Mouse (Mus musculus) liver, embryonic 12.5 days (tissue): ENCODE measurements around the gene Hist1h3a. TPM values are rescaled to one million over a fixed set of nuclear protein-coding genes. Genes with fewer than 3 reads are reported as not detected.
"Not testable (repeated sequence)": the region's sequence is repeated elsewhere in the genome, so short reads cannot be mapped to it uniquely, and the experiment has no call there.

Source experiments
- ATAC-seq: fragments of 200-750 bp; cut with Nextera tagmentation; 2 replicates; pipeline ENCODE4 v1.8.0; 2017; ENCODE audit warnings: moderate number of reproducible peaks, mild to moderate bottlenecking, moderate library complexity
- H3K27ac ChIP-seq: fragments of 300-500 bp; sonication (generic); 2 replicates; pipeline ENCODE4 v1.5.1; 2016; ENCODE audit warnings: mild to moderate bottlenecking
- H3K27me3 ChIP-seq: fragments of 300-500 bp; sonication (generic); replicated peaks from 2 replicates; pipeline ENCODE4 v1.6.1; 2016; ENCODE audit warnings: mild to moderate bottlenecking, moderate library complexity
- H3K36me3 ChIP-seq: fragments of 300-500 bp; sonication (generic); 2 replicates; pipeline ENCODE4 v1.6.1; 2016; ENCODE audit warnings: mild to moderate bottlenecking, moderate library complexity
- H3K4me1 ChIP-seq: fragments of 300-500 bp; sonication (generic); 2 replicates; pipeline ENCODE4 v1.6.1; 2016
- H3K4me2 ChIP-seq: fragments of 300-500 bp; sonication (generic); 2 replicates; pipeline ENCODE4 v1.6.1; 2016; ENCODE audit warnings: mild to moderate bottlenecking, moderate library complexity
- H3K4me3 ChIP-seq: fragments of 300-500 bp; sonication (generic); 2 replicates; pipeline ENCODE4 v1.5.1; 2016; ENCODE audit warnings: mild to moderate bottlenecking, moderate library complexity
- H3K9ac ChIP-seq: fragments of 300-500 bp; sonication (generic); 2 replicates; pipeline ENCODE4 v1.6.1; 2016; ENCODE audit warnings: mild to moderate bottlenecking, moderate library complexity
- H3K9me3 ChIP-seq: fragments of 300-500 bp; sonication (generic); replicated peaks from 2 replicates; pipeline ENCODE4 v1.6.1; 2016; ENCODE audit warnings: mild to moderate bottlenecking, moderate library complexity
- WGBS: fragments of 180-500 bp; shearing (Covaris S2); methylation state at CpG from one replicate; pipeline ENCODE4 v1.1.7; 2016; ENCODE audit not compliant: insufficient replicate concordance; 5-methylcytosine and 5-hydroxymethylcytosine counted together
- polyA plus RNA-seq: library from polyadenylated mRNA; unstranded; fragments of >200 nt; fragmentation: Nextera tagmentation; extraction: Ambion mirVana; gene quantifications from 2 replicates; pipeline ENCODE4 v1.2.1, GENCODE M21; 2016

The Hist1h3a gene
- polyA plus RNA-seq, 1 experiment from 2014 or later = 6.8 TPM

DNA sequence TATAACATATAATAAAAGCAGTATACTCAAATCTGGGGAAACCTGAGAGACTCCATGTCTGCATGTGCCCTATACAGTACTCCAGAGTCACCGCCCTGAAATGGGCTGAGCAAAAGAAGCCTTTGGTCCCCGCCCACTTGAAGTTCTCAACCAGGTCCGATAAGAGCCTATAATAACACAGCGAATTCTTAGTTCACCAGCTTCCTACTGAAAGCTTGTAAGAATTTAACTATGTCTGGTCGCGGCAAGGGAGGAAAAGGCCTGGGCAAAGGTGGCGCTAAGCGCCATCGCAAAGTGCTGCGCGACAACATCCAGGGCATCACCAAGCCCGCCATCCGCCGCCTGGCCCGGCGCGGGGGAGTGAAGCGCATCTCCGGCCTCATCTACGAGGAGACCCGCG is 5.4 kb downstream of the Hist1h3a start, which contains the start of gene Hist1h4b:
Hist1h4b (plus strand) TSS at position 224 of the 400 bp plus-strand sequence.
- Histone ChIP-seq H3K9me3 (no peaks in the 10 kb centered on the region), H3K4me3 (peak within 1 kb of the TSS; percentile 48), H3K9ac (peak within 1 kb of the TSS; percentile 85), H3K27ac (peak within 1 kb of the TSS; percentile 99), H3K27me3 (no peaks in the 10 kb centered on the region), H3K4me1 (peaks cover 66% of the 10 kb centered on the region), H3K4me2 (peak within 1 kb of the TSS; percentile 90), H3K36me3 (no peaks in the 10 kb centered on the region)
- peak; percentile 72 for ATAC-seq
- WGBS = under 1% methylated on average over 19 of the region's 22 CpGs

DNA sequence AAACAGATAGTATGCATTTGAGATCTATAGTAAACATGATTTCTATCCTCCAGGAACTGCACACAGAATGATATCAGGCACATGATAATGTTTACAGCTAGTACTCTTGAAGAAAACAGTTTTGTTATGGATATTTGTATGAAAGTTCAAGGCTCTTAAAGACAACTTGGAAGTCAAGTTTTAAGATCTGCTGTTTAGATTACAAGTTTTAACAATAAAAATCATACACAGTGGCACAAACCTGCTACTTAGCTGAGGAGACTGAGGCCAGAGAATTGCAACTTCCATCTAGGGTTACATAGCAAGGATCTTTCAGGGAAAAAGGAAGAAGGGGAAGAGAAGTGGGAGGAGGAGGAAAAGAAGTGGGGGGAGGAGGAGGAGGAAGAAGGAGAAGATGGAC is 7.2 kb downstream of the Hist1h3a start:
- no peak overlapping the region for H3K4me2 ChIP-seq
- H3K27me3 ChIP-seq = no peaks in the 10 kb centered on the region
- peak overlapping the region; percentile 63 for H3K9ac ChIP-seq
- H3K27ac ChIP-seq = peak overlapping the region; percentile 81
- H3K4me1 ChIP-seq = peaks cover 59% of the 10 kb centered on the region
- no peak for ATAC-seq
- H3K36me3 ChIP-seq = no peaks in the 10 kb centered on the region
- H3K9me3 ChIP-seq = no peaks in the 10 kb centered on the region
- H3K4me3 ChIP-seq = no peak overlapping the region

DNA sequence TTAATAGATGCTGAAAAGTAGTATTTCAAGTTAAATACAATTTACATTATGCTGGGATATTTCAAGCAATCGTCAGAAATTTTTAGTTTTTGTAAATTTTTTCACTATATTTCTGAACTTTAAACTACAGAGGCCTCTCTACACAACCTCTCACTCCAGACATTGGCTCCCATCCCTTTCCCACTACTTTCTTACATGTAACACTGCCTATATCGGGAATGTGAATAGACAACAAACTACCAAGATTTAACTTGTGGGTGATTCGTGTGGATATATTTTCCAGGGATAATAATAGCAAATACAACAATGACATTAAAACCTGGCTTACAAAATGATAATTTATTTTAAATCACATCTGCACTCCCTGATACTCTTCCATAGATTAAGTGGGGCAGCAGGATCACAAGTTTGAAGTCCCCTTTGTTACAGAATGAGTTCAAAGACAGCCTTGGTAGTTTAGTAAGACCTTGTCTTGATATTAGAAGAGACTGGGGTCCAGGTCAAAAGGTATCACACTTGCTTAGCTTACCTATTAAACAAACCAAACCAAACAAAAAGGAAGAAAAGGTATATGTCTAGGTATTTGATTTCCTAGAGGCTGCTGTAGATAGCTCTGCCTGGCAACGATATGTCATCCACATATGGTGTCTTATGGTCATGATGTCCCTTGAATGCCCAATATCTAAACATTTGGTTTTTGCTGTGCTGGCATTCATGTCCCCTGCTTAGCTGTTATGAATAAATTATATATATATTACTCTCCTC is 8.7 kb downstream of the Hist1h3a start:
- no peak for ATAC-seq
- peak overlapping the region; percentile 99 for H3K27ac ChIP-seq
- peak overlapping the region; percentile 72 for H3K4me2 ChIP-seq
- peaks cover 57% of the 10 kb centered on the region for H3K4me1 ChIP-seq
- peak overlapping the region; percentile 59 for H3K4me3 ChIP-seq
- WGBS = 54% methylated on average over 4 of the region's 4 CpGs
- H3K27me3 ChIP-seq = no peaks in the 10 kb centered on the region
- no peaks in the 10 kb centered on the region for H3K9me3 ChIP-seq
- H3K9ac ChIP-seq = peak overlapping the region; percentile 84
- H3K36me3 ChIP-seq = no peaks in the 10 kb centered on the region

DNA sequence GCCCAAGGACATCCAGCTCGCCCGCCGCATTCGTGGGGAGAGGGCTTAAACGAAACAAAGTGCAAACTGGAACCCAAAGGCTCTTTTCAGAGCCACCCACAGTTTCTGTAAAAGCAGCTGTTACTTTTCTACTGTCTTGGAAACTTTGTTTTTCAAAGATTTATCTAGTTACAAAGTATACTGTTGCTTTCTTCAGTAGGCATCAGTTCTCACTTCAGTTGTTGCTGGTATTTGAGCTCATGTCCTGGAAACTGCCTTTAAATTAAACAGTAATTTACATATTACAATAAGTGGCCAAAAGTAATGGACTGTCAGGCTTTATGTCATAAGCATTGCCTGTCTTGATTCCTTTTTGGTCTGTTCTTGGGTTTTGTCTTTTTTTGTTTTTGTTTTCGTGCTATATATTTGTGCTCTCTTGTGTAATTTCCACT is 9.4 kb downstream of the Hist1h3a start:
- H3K27ac ChIP-seq = peak overlapping the region; percentile 99
- 2% methylated on average over 6 of the region's 6 CpGs for WGBS
- peaks cover 57% of the 10 kb centered on the region for H3K4me1 ChIP-seq

DNA sequence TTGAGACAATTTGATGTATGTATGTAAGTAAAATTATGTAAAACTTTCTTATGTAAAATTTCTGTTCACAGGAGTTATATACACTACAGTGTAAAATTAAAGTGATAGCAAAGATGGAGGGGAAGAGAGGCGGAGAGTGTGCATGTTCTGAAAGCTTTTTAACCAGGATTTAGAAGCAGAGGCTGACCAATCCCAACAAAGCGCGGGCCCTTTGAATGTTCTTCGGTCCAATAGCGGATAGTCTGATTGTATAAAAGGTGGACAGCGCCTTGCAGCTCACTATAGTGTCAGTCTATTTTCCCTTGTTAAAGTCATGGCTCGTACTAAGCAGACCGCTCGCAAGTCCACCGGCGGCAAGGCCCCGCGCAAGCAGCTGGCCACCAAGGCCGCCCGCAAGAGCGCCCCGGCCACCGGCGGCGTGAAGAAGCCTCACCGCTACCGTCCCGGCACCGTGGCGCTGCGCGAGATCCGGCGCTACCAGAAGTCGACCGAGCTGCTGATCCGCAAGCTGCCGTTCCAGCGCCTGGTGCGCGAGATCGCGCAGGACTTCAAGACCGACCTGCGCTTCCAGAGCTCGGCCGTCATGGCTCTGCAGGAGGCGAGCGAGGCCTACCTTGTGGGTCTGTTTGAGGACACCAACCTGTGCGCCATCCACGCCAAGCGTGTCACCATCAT is 10.0 kb downstream of the Hist1h3a start, which contains the start of gene Hist1h3b:
Hist1h3b (plus strand) TSS at position 201 of the 675 bp plus-strand sequence.
- peak within 1 kb of the TSS; percentile 72 for H3K4me2 ChIP-seq
- ATAC-seq = peak; percentile 80
- H3K36me3 ChIP-seq, H3K9me3 ChIP-seq, H3K27me3 ChIP-seq: not testable (repeated sequence)
- peaks cover 56% of the 10 kb centered on the region for H3K4me1 ChIP-seq
- H3K27ac ChIP-seq = peak within 1 kb of the TSS; percentile 100
- under 1% methylated on average over 16 of the region's 47 CpGs for WGBS
- peak within 1 kb of the TSS; percentile 59 for H3K4me3 ChIP-seq
- H3K9ac ChIP-seq = peak within 1 kb of the TSS; percentile 84

More for the DNA sequence above, 9.4 kb downstream of the Hist1h3a start:
- Histone ChIP-seq H3K4me3 (peak overlapping the region; percentile 59), H3K36me3 (no peaks in the 10 kb centered on the region), H3K9me3 (no peaks in the 10 kb centered on the region), H3K27me3 (no peaks in the 10 kb centered on the region), H3K4me2 (peak overlapping the region; percentile 72), H3K9ac (peak overlapping the region; percentile 84)
- no peak for ATAC-seq

DNA sequence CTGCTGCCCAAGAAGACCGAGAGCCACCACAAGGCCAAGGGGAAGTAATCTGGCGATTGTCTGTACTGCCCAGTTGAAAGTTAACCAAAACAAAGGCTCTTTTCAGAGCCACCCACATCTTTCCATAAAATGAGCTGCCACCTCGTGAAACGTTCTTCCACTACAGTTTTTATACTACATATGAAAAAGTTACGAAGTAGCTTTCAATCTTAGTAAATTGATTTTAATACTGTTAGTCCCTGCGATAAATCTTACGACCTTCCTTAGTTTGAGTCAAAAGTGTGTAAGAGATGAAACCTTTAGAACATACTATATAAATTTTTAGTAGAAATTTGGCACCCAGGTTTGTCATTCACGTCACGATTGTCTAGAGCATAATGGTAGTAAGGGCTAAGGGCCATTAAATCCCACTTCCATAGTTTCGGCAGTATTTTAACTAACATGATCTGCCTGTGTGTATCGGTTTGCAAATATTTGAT is 10.7 kb downstream of the Hist1h3a start:
- Histone ChIP-seq H3K27me3 (no peaks in the 10 kb centered on the region), H3K9me3 (no peaks in the 10 kb centered on the region), H3K4me1 (peaks cover 58% of the 10 kb centered on the region), H3K9ac (peak overlapping the region; percentile 82), H3K36me3 (no peaks in the 10 kb centered on the region), H3K4me3 (peak overlapping the region; percentile 45), H3K27ac (peak overlapping the region; percentile 100), H3K4me2 (peak overlapping the region; percentile 64)
- WGBS = under 1% methylated on average over 11 of the region's 11 CpGs
- ATAC-seq = peak; percentile 7; the same call in 1 of the 2 replicates

DNA sequence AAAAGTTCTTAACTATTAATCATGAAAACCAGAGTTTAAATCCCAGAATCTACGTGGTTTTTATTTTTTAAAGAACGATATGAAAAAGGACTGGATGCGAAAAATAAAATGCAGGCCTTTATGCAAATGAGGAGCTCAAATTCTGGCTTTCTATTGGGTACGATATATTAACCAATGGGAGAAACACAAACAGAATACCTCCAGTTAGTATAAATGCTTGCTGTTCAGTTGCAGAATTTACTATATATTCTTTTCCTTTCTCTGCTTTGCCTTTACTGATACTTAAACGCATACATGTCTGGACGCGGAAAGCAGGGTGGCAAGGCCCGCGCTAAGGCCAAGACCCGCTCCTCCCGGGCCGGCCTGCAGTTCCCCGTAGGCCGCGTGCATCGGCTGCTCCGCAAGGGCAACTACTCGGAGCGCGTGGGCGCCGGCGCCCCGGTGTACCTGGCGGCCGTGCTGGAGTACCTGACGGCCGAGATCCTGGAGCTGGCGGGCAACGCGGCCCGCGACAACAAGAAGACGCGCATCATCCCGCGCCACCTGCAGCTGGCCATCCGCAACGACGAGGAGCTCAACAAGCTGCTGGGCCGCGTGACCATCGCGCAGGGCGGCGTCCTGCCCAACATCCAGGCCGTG is 11.2 kb downstream of the Hist1h3a start, which contains the start of gene Hist1h2ab:
Hist1h2ab (plus strand) TSS at position 288 of the 639 bp plus-strand sequence.
- Histone ChIP-seq H3K4me1 (peaks cover 54% of the 10 kb centered on the region), H3K4me2 (peak within 1 kb of the TSS; percentile 64), H3K27ac (peak within 1 kb of the TSS; percentile 100), H3K4me3 (peak within 1 kb of the TSS; percentile 45), H3K9ac (peak within 1 kb of the TSS; percentile 82)
- not testable (repeated sequence) for H3K27me3 ChIP-seq, H3K9me3 ChIP-seq, H3K36me3 ChIP-seq
- peak; percentile 53 for ATAC-seq
- WGBS = 1% methylated on average over 28 of the region's 47 CpGs

DNA sequence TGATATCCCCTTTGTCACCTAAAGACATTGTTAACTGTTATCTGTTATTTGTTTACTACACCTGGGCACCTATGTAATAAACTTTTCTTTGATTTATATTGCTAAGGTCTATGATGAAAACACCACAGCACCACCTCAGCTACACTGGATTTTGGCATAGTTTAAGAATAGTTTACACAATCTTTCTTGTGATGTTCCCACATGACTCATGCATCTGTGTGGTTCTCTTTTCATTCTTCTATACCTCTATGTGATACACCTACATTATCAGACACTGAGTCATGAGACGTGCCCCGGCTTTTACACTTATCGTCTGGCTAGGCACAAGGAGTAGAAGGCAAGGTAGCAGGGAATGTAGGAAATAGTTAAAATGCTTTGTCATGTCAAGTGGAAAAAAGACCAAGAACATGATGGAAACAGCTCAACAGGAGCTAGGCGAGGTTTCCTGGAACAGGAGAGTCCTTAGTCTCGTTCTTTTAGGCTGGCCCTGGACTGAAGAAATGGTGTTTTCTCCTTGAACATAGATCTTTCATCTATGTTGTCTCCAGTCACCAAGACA is 12.5 kb downstream of the Hist1h3a start:
- WGBS = 88% methylated on average over 5 of the region's 5 CpGs
- Histone ChIP-seq H3K4me2 (no peak overlapping the region), H3K27me3 (no peaks in the 10 kb centered on the region), H3K9ac (peak overlapping the region; percentile 52; the same call in 1 of the 2 replicates), H3K4me1 (peaks cover 46% of the 10 kb centered on the region), H3K27ac (peak overlapping the region; percentile 100), H3K36me3 (no peaks in the 10 kb centered on the region), H3K9me3 (no peaks in the 10 kb centered on the region), H3K4me3 (no peak overlapping the region)
- ATAC-seq = no peak

DNA sequence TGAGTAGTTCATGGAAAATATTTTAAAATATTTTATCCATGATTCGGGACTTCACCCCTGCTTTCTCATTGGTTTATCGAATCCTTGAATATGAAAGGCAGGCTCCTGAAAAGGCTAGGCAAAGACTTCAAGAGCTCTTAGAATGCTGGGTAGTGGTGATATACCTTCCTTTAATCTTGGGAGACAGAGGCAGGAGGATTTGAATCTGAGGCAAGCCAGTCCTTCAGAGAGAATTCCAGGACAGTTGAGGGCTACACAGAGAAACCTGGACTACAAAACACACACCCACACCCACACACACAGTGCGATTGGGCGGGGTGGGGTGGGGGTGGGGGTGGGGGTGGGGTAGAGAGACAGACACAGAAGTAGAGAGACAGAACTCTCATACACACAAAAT is 14.3 kb downstream of the Hist1h3a start:
- Histone ChIP-seq H3K9ac (peak overlapping the region; percentile 85), H3K4me3 (peak overlapping the region; percentile 57), H3K4me2 (peak overlapping the region; percentile 71), H3K27ac (peak overlapping the region; percentile 100), H3K4me1 (peaks cover 49% of the 10 kb centered on the region), H3K9me3 (no peaks in the 10 kb centered on the region), H3K36me3 (no peaks in the 10 kb centered on the region), H3K27me3 (no peaks in the 10 kb centered on the region)
- 8% methylated on average over 4 of the region's 4 CpGs for WGBS
- no peak for ATAC-seq

DNA sequence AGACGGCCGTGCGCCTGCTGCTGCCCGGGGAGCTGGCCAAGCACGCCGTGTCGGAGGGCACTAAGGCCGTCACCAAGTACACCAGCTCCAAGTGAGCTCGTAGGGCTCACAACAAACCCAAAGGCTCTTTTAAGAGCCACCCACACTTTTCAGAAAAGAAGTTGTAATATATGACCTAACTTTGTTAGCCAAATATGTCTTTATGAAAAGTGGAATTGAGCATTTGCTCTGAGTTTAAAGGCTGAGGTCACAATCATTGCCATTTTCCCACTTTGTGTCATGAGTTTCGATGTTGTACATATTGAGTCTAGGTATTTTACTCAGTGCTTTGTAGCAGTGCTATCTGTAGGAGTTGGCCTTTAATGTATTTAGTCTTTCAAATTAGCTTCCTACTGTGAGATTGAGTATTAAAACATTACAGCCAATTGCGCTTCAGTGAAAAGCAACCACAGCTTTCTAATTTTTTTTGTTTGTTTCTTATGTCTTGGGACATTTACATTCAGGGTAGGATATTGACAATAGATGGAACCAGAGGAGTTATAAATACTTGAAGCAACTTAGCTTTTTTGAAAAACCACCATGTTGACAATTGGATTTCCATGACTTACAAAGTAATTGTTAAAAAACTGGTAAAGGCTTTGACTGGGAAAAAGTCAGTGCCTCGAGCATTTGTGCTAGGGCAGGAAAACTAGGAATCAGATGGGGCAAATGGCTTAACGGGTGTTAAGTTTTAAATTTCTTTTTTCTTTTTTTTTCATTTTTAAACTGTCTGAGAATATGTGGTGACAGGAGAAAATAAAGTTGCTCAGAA is 14.9 kb downstream of the Hist1h3a start:
- ATAC-seq = peak; percentile 31
- Histone ChIP-seq H3K9ac (peak overlapping the region; percentile 85), H3K9me3 (no peaks in the 10 kb centered on the region), H3K27me3 (no peaks in the 10 kb centered on the region), H3K4me2 (peak overlapping the region; percentile 71), H3K4me3 (peak overlapping the region; percentile 57), H3K4me1 (peaks cover 49% of the 10 kb centered on the region), H3K27ac (peak overlapping the region; percentile 100), H3K36me3 (no peaks in the 10 kb centered on the region)
- 3% methylated on average over 12 of the region's 13 CpGs for WGBS
